Mouse (Mus musculus) CH12.LX (cell line): ENCODE data around the gene Ssx2ip.

Experiments
- CTCF ChIP-seq, 2 experiments: IDR thresholded peaks in 1 of 2; conservative IDR thresholded peaks in 1 of 2; 2 replicates each; pipeline ENCODE4 v1.5.1; 2011 to 2012; ENCODE audit warnings: low read depth in 2 of 2, low read length in 2 of 2, improper control_type of control experiment in 1 of 2, inconsistent platforms in 1 of 2, mild to moderate bottlenecking in 1 of 2, moderate library complexity in 1 of 2
- E2F4 ChIP-seq: IDR thresholded peaks from 2 replicates; pipeline ENCODE4 v1.6.1; 2011; ENCODE audit warnings: low read depth, low read length, improper control_type of control experiment; ENCODE audit not compliant: insufficient replicate concordance
- EP300 ChIP-seq: IDR thresholded peaks from 2 replicates; pipeline ENCODE4 v1.6.1; 2011; ENCODE audit warnings: low read length, improper control_type of control experiment
- ETS1 ChIP-seq: conservative IDR thresholded peaks from 2 replicates; pipeline ENCODE4 v1.6.1; 2012; ENCODE audit warnings: low read depth, mild to moderate bottlenecking, inconsistent platforms, low read length, improper control_type of control experiment, moderate library complexity
- MEF2A ChIP-seq: IDR thresholded peaks from 2 replicates; pipeline ENCODE4 v1.6.1; 2014; ENCODE audit warnings: low read depth, mild to moderate bottlenecking, inconsistent platforms, low read length, improper control_type of control experiment, borderline replicate concordance
- POLR2A ChIP-seq: IDR thresholded peaks from 2 replicates; pipeline ENCODE4 v1.6.1; 2011; ENCODE audit warnings: low read depth, mild to moderate bottlenecking, improper control_type of control experiment, low read length
- POLR2AphosphoS2 ChIP-seq: IDR thresholded peaks from 2 replicates; pipeline ENCODE4 v1.6.1; 2011; ENCODE audit warnings: low read depth, low read length, improper control_type of control experiment
- TCF12 ChIP-seq: IDR thresholded peaks from 2 replicates; pipeline ENCODE4 v1.6.1; 2014; ENCODE audit warnings: low read depth, mild to moderate bottlenecking, inconsistent platforms, low read length, improper control_type of control experiment
- ZMIZ1 ChIP-seq: IDR thresholded peaks from 2 replicates; pipeline ENCODE4 v1.6.1; 2012; ENCODE audit warnings: low read depth, mild to moderate bottlenecking, inconsistent platforms, low read length, improper control_type of control experiment
- ZNF384 ChIP-seq: IDR thresholded peaks from 2 replicates; pipeline ENCODE4 v1.6.1; 2012; ENCODE audit warnings: low read depth, low read length, improper control_type of control experiment, inconsistent platforms

- no peak for TF ChIP-seq POLR2A
- TF ChIP-seq CTCF (conservative IDR thresholded peaks at IDR 0.05 in 1 of 2, IDR thresholded peaks at IDR 0.05 in 1 of 2; ENCODE audit: low read depth in 2 of 2, low read length in 2 of 2), result no peak
- no peak for TF ChIP-seq ETS1
- no peak for TF ChIP-seq E2F4
- no peak for TF ChIP-seq ZNF384
- TF ChIP-seq MEF2A, result no peak
- no peak for TF ChIP-seq ZMIZ1
- TF ChIP-seq EP300, result no peak
- no peak for TF ChIP-seq TCF12
- no peak for TF ChIP-seq POLR2AphosphoS2
Observed at GRCm38 (mm10) chr3:146412480-146412879, 8.0 kb downstream of the Ssx2ip start.
